ENCODE assay signal across 8 mouse cellular contexts in genomic region chr14:111675211-111676165, GRCm38 (mm10). TPM values are rescaled to one million over a fixed set of nuclear protein-coding genes. Genes with fewer than 3 reads are reported as not detected.
DNase-seq lines count a peak whose midpoint lies in the region; ATAC-seq and TF ChIP-seq lines count a peak whose summit lies in the region.

No protein-coding gene starts in this region.

- H3K4me3 ChIP-seq in lung, postnatal 0 days (ENCODE audit: low read depth, low read length) = peak overlapping the region; percentile 53
- H3K4me3 ChIP-seq in liver, embryonic 14.5 days (ENCODE audit: insufficient read depth in 1 of 2, low read depth in 2 of 2, low read length in 2 of 2) = peak overlapping the region; percentile 36 to 47
- H3K4me3 ChIP-seq in small intestine, adult 2 months (ENCODE audit: low read depth, low read length) = peak overlapping the region; percentile 63

- no peak for TF ChIP-seq CTCF in lung, postnatal 0 days (IDR thresholded peaks at IDR 0.05)
- TF ChIP-seq CTCF in liver, embryonic 14.5 days (IDR thresholded peaks at IDR 0.05; ENCODE audit: low read depth) = no peak
- no peak for TF ChIP-seq CTCF in small intestine, adult 2 months (IDR thresholded peaks at IDR 0.05; ENCODE audit: extremely low read depth, insufficient read length, insufficient replicate concordance, low read depth, low read length)

- no peaks in the 10 kb centered on the region for H3K9me3 ChIP-seq in lung, postnatal 0 days (ENCODE audit: low read length)
- no peaks in the 10 kb centered on the region for H3K9me3 ChIP-seq in liver, embryonic 14.5 days (ENCODE audit: control insufficient read depth, low read length)

- no peaks in the 10 kb centered on the region for H3K36me3 ChIP-seq in lung, postnatal 0 days (ENCODE audit: insufficient read depth, low read length)
- no peaks in the 10 kb centered on the region for H3K36me3 ChIP-seq in liver, embryonic 14.5 days (replicated peaks; ENCODE audit: control insufficient read depth, insufficient read depth, low read depth)
- no peaks in the 10 kb centered on the region for H3K36me3 ChIP-seq in small intestine, adult 2 months (ENCODE audit: control insufficient read depth, insufficient read depth, low read length)

- TF ChIP-seq POLR2A in small intestine, adult 2 months (IDR thresholded peaks at IDR 0.05; ENCODE audit: low read depth, low read length) = no peak

- peaks cover 15% of the 10 kb centered on the region for H3K27me3 ChIP-seq in lung, postnatal 0 days (replicated peaks; ENCODE audit: insufficient read depth, low read length)
- H3K27me3 ChIP-seq in liver, embryonic 14.5 days (ENCODE audit: control insufficient read depth, insufficient read depth, low read length) = peaks cover 51% of the 10 kb centered on the region
- H3K27me3 ChIP-seq in small intestine, adult 2 months (ENCODE audit: control insufficient read depth, insufficient read depth, low read length) = peaks cover 23% of the 10 kb centered on the region

- no peak for TF ChIP-seq EP300 in lung, postnatal 0 days (IDR thresholded peaks at IDR 0.05)
- TF ChIP-seq EP300 in liver, embryonic 14.5 days (IDR thresholded peaks at IDR 0.05; ENCODE audit: low read depth) = no peak

- H3K4me2 ChIP-seq in lung, postnatal 0 days (replicated peaks; ENCODE audit: low read depth, low read length) = peak overlapping the region; percentile 99
- peak overlapping the region; percentile 62 for H3K4me2 ChIP-seq in liver, embryonic 14.5 days (ENCODE audit: low read depth)

- WGBS in lung, postnatal 0 days = 1% methylated on average over 70 of the region's 94 CpGs
- WGBS in liver, embryonic 14.5 days (ENCODE audit: insufficient replicate concordance) = under 1% methylated on average over 85 of the region's 94 CpGs
- WGBS in small intestine, adult 2 months = 2% methylated on average over 92 of the region's 94 CpGs

- H3K4me1 ChIP-seq in lung, postnatal 0 days (ENCODE audit: insufficient read depth, low read depth, low read length) = no peaks in the 10 kb centered on the region; the same call in 1 of the 2 replicates
- no peaks in the 10 kb centered on the region for H3K4me1 ChIP-seq in liver, embryonic 14.5 days (replicated peaks; ENCODE audit: control insufficient read depth in 2 of 2, insufficient read depth in 2 of 2, low read length in 1 of 2)
- H3K4me1 ChIP-seq in small intestine, adult 2 months (ENCODE audit: control insufficient read depth, insufficient read depth, insufficient read length, low read length) = peaks cover 5% of the 10 kb centered on the region

- DNase-seq in lung, postnatal 0 days (ENCODE audit: low spot score) = no peak
- DNase-seq in lung, postnatal 36 days = no peak
- DNase-seq in cerebellum, postnatal 14 days = peak; percentile 78 to 79
- DNase-seq in frontal cortex, postnatal 14 days (ENCODE audit: low spot score in 2 of 2) = peak; percentile 38 to 39
- peak; percentile 45 for DNase-seq in kidney, postnatal 10 days
- no peak for DNase-seq in liver, embryonic 14.5 days (ENCODE audit: low read depth in 3 of 3, low spot score in 3 of 3)
- no peak for DNase-seq in urinary bladder, adult 2 months (ENCODE audit: low spot score)

- H3K9ac ChIP-seq in lung, postnatal 0 days (replicated peaks; ENCODE audit: low read depth) = no peak overlapping the region
- H3K9ac ChIP-seq in liver, embryonic 14.5 days (replicated peaks) = no peak overlapping the region

- no peak overlapping the region for H3K27ac ChIP-seq in lung, postnatal 0 days (ENCODE audit: low read length)
- H3K27ac ChIP-seq in liver, embryonic 14.5 days = no peak overlapping the region
- no peak overlapping the region for H3K27ac ChIP-seq in small intestine, adult 2 months (ENCODE audit: insufficient read depth, low read depth, low read length)

- peak; percentile 62 for ATAC-seq in lung, postnatal 0 days
- peak; percentile 27; the same call in 1 of the 2 replicates for ATAC-seq in liver, embryonic 14.5 days (ENCODE audit: insufficient read depth)

RNA-seq across cellular contexts. Expression of gene Slitrk5, which starts 0.6 kb away (rescaled TPM):
- polyA plus RNA-seq in lung, postnatal 0 days (2015; fragmentation: Nextera tagmentation; extraction: Ambion mirVana) = 0.02 and 0.07 TPM in 2 replicates
- 0.02 TPM in 2 replicates for polyA plus RNA-seq in liver, embryonic 14.5 days (2012; rRNA removed)
- not detected in 2 replicates for polyA plus RNA-seq in liver, embryonic 14.5 days (2014; fragmentation: Nextera tagmentation; extraction: Ambion mirVana)
- polyA plus RNA-seq in small intestine, adult 2 months (2012; rRNA removed) = 0.05 and 0.09 TPM in 2 replicates
- polyA plus RNA-seq in urinary bladder, adult 2 months (2012; rRNA removed) = 0.70 and 0.93 TPM in 2 replicates

Comparison
In these comparisons a context has a peak if more than half of its experiments do, and no peak if none do; other contexts are left out.
1. DNase-seq: peak in cerebellum, postnatal 14 days (2 of 2), frontal cortex, postnatal 14 days (2 of 2) and kidney, postnatal 10 days (single experiment); none in lung, postnatal 0 days (single experiment), lung, postnatal 36 days (single experiment), liver, embryonic 14.5 days (0 of 3) and urinary bladder, adult 2 months (single experiment).
2. Peak in every context shown above with its lines, with median percentiles within 50 percentile points of each other: H3K4me3 ChIP-seq.